Mouse (Mus musculus) forebrain, postnatal 0 days (tissue): ENCODE measurements around the gene Olfr980. TPM values are rescaled to one million over a fixed set of nuclear protein-coding genes. Genes with fewer than 3 reads are reported as not detected.
"Not testable (repeated sequence)": the region's sequence is repeated elsewhere in the genome, so short reads cannot be mapped to it uniquely, and the experiment has no call there.

Experiments used
- ATAC-seq: fragments of 200-750 bp; cut with Nextera tagmentation; 2 replicates; pipeline ENCODE4 v1.8.0; 2017; ENCODE audit warnings: mild to moderate bottlenecking, moderate library complexity
- DNase-seq: peaks from one replicate; pipeline ENCODE4 v3.0.0-alpha.2; 2015
- H3K27ac ChIP-seq: fragments of 300-500 bp; sonication (generic); 2 replicates; pipeline ENCODE4 v1.5.1; 2014; ENCODE audit warnings: low read depth, mild to moderate bottlenecking, antibody characterized with exemption, low read length, moderate library complexity, mixed read lengths
- H3K27me3 ChIP-seq: fragments of 300-500 bp; sonication (generic); 2 replicates; pipeline ENCODE4 v1.6.1; 2014; ENCODE audit warnings: mild to moderate bottlenecking, low read length, mixed read lengths; ENCODE audit not compliant: insufficient read depth
- H3K36me3 ChIP-seq: fragments of 300-500 bp; sonication (generic); 2 replicates; pipeline ENCODE4 v1.6.1; 2014; ENCODE audit warnings: mild to moderate bottlenecking, moderate library complexity; ENCODE audit not compliant: insufficient read depth
- H3K4me1 ChIP-seq: fragments of 300-500 bp; sonication (generic); 2 replicates; pipeline ENCODE4 v1.6.1; 2014; ENCODE audit warnings: antibody characterized with exemption; ENCODE audit not compliant: insufficient read depth
- H3K4me2 ChIP-seq: fragments of 300-500 bp; sonication (generic); 2 replicates; pipeline ENCODE4 v1.6.1; 2014; ENCODE audit warnings: low read depth, mild to moderate bottlenecking, moderate library complexity
- H3K4me3 ChIP-seq: fragments of 300-500 bp; sonication (generic); 2 replicates; pipeline ENCODE4 v1.5.1; 2014; ENCODE audit warnings: low read depth, low read length, mixed read lengths
- H3K9ac ChIP-seq: fragments of 300-500 bp; sonication (generic); 2 replicates; pipeline ENCODE4 v1.6.1; 2014; ENCODE audit warnings: mild to moderate bottlenecking
- H3K9me3 ChIP-seq: fragments of 300-500 bp; sonication (generic); 2 replicates; pipeline ENCODE4 v1.6.1; 2016; ENCODE audit warnings: low read length
- CTCF ChIP-seq: sonication (generic); IDR thresholded peaks from 2 replicates; pipeline ENCODE4 v1.5.1; 2016; ENCODE audit warnings: antibody characterized with exemption, control low read depth, low read depth
- WGBS: fragments of 180-500 bp; shearing (Covaris S2); extraction: QIAGEN DNeasy Blood & Tissue Kit; methylation state at CpG from one replicate; pipeline ENCODE4 v1.1.7; 2014; 5-methylcytosine and 5-hydroxymethylcytosine counted together
- polyA plus RNA-seq: library from polyadenylated mRNA; unstranded; fragments of >200 nt; fragmentation: Nextera tagmentation; extraction: Ambion mirVana; gene quantifications from 2 replicates; pipeline ENCODE4 v1.2.1, GENCODE M21; 2015
- total RNA-seq: library from RNA; depleted of rRNA; stranded (reverse); fragments of >200 nt; gene quantifications from 2 replicates; pipeline ENCODE4 v1.2.3, GENCODE M21; 2014; rRNA removed

The Olfr980 gene
- not detected in 2 replicates for total RNA-seq
- polyA plus RNA-seq, result not detected in 2 replicates

DNA sequence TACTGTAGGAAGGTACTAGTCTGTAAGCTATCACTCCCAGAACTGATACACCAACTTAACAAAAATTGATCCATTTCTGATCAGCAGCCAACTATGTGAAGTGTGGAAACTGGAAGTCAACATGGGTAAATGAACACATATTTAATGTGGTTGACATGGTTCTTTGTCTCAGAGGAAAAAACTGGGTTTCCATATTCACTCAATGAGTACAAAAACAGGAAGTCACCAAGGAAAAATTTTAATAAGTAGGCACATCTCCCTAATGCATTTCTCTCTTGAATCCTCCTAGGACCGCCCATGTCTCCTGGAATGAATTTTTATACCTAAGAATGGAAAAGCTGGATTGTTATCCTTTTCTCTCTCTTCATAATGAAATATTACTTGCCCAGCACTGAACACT, at the start of gene Olfr980:
TSS of gene Olfr980 (minus strand) at position 101 of the 400 bp plus-strand sequence.
- Histone ChIP-seq H3K4me3 (no peak within 1 kb of the TSS), H3K9me3 (no peaks in the 10 kb centered on the region), H3K4me2 (no peak within 1 kb of the TSS), H3K36me3 (no peaks in the 10 kb centered on the region), H3K27ac (no peak within 1 kb of the TSS), H3K27me3 (no peaks in the 10 kb centered on the region), H3K9ac (no peak within 1 kb of the TSS), H3K4me1 (no peaks in the 10 kb centered on the region)
- no peak for TF ChIP-seq CTCF
- no peak for DNase-seq
- ATAC-seq, result no peak
- 80% methylated on average over 1 of the region's 1 CpGs for WGBS

GRCm38 (mm10) chr9:40050138-40050537, 40.8 kb upstream of the Olfr980 start:
- WGBS, result 94% methylated on average over 19 of the region's 19 CpGs
- Histone ChIP-seq H3K27ac (no peak overlapping the region), H3K36me3 (no peaks in the 10 kb centered on the region), H3K9ac (no peak overlapping the region), H3K27me3 (no peaks in the 10 kb centered on the region), H3K9me3 (no peaks in the 10 kb centered on the region), H3K4me3 (no peak overlapping the region), H3K4me1 (no peaks in the 10 kb centered on the region), H3K4me2 (no peak overlapping the region)
- DNase-seq, result no peak
- ATAC-seq, result no peak
- no peak for TF ChIP-seq CTCF

DNA sequence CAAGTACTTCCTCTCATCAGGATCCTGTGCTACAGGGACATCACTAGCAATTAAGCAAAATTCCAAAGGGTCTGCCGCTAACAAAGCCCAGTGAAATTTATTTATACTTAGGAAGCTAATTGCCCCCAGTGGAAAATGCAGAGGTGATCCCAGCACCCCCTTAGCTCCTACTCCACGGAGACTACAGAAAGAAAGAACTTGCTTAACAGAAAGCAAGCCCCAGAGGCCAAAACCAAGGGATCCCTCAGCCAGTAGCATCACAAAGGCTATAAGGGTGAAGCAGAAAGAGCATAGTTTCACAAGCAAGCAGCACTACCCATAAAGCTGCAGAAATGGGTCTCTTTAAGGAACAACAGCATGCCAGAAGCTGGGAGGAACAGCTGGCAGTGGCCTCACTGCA, 11.8 kb upstream of the Olfr980 start, which contains the start of gene Olfr981:
TSS of gene Olfr981 (plus strand) at position 301 of the 400 bp plus-strand sequence.
- Histone ChIP-seq H3K27ac (no peak within 1 kb of the TSS), H3K4me3 (no peak within 1 kb of the TSS), H3K36me3 (no peaks in the 10 kb centered on the region), H3K9me3 (no peaks in the 10 kb centered on the region), H3K27me3 (no peaks in the 10 kb centered on the region), H3K4me2 (no peak within 1 kb of the TSS), H3K9ac (no peak within 1 kb of the TSS), H3K4me1 (no peaks in the 10 kb centered on the region)
- WGBS, result 45% methylated on average over 2 of the region's 2 CpGs
- DNase-seq (no peak), ATAC-seq (no peak)
- no peak for TF ChIP-seq CTCF

DNA sequence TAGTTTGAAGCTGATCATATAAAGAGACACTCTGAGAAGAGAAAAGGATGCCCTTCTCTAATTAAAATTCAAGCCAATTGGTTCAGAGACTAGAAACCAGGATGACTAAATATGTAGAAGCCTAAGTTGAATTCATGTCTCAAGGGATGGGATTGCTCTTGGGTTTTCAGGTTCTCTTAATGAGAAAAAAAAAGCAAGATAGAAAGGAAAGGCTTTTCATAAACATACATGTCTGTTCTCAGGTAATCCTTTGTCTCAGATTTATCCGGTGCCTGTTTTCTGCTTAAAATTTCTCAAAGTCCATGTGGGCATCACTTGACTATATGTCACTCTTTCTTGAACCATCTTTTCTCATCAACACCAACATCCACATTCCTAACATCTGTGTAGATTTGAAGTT, 6.0 kb downstream of the Olfr980 start, which contains the start of gene Olfr979:
TSS of gene Olfr979 (minus strand) at position 101 of the 400 bp plus-strand sequence.
- Histone ChIP-seq H3K4me3 (no peak within 1 kb of the TSS), H3K36me3 (no peaks in the 10 kb centered on the region), H3K27me3 (no peaks in the 10 kb centered on the region), H3K9ac (no peak within 1 kb of the TSS), H3K4me2 (no peak within 1 kb of the TSS), H3K9me3 (no peaks in the 10 kb centered on the region), H3K4me1 (no peaks in the 10 kb centered on the region), H3K27ac (no peak within 1 kb of the TSS)
- TF ChIP-seq CTCF, result no peak
- no peak for DNase-seq
- ATAC-seq, result no peak
- 100% methylated on average over 1 of the region's 1 CpGs for WGBS

GRCm38 (mm10) chr9:39991813-39992212, 17.6 kb downstream of the Olfr980 start, which contains the start of gene Olfr978:
TSS of gene Olfr978 (plus strand) at chr9:39992113.
- ATAC-seq, result no peak
- no peak within 1 kb of the TSS for H3K27ac ChIP-seq
- no peak for DNase-seq
- 90% methylated on average over 2 of the region's 2 CpGs for WGBS
- TF ChIP-seq CTCF, result no peak
- no peak within 1 kb of the TSS for H3K4me3 ChIP-seq
- no peaks in the 10 kb centered on the region for H3K36me3 ChIP-seq
- no peak within 1 kb of the TSS for H3K4me2 ChIP-seq
- no peaks in the 10 kb centered on the region for H3K4me1 ChIP-seq
- no peak within 1 kb of the TSS for H3K9ac ChIP-seq
- no peaks in the 10 kb centered on the region for H3K9me3 ChIP-seq
- H3K27me3 ChIP-seq, result no peaks in the 10 kb centered on the region

DNA sequence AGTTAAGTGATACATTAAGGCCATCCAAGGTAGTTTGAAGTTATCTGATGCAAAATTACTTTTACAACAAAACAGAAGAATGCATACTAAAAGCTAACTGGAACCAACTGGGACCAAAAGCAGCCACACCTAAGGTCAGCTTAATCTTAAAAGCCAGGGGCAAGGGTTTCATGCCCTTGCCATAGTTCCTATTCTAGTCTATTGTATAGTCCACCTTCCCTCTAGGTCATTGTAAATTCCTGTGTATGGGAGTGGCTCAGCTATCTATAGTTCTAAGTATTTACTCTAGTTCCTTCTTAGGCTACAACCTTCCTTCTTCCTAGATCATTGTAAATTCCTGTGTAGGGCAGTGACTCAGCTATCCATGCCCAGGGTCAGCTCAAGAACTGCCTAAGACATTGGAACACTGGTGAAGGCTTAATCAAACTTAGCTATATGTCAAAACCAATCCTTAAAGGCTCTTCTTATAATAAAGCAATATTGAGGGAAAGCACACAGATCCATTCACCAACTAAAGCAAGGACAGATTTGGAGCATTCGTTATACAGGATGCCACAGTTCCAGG, 32.7 kb downstream of the Olfr980 start:
- not testable (repeated sequence) for H3K27me3 ChIP-seq, H3K4me3 ChIP-seq, DNase-seq, ATAC-seq, H3K4me2 ChIP-seq, H3K27ac ChIP-seq, H3K9ac ChIP-seq, H3K9me3 ChIP-seq, H3K36me3 ChIP-seq, H3K4me1 ChIP-seq
- WGBS, result 75% methylated on average over 1 of the region's 1 CpGs

DNA sequence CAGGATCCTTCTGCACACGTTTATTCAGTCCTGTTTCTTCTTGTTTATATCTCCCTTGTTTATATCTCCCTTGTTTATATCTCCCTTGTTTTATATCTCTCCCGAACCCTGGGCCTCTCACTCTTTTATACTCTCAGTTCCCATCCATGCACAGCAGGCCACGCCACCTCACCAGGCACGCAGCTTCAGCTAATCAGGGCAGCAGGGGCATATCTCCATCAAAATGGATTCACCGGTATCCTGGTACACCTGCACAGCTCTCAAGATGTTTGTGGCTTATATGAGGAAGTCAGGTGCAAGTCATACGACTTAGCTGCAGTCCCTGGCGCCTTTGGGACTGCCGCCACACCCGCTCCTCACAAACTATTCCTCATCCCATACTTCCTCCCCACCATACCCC, 48.3 kb downstream of the Olfr980 start, which contains the start of gene Olfr976:
TSS of gene Olfr976 (minus strand) at position 101 of the 400 bp plus-strand sequence.
- WGBS, result 88% methylated on average over 7 of the region's 9 CpGs

More for the DNA sequence above, 48.3 kb downstream of the Olfr980 start, which contains the start of gene Olfr976:
- H3K4me1 ChIP-seq, H3K36me3 ChIP-seq, H3K27me3 ChIP-seq, H3K4me3 ChIP-seq, H3K4me2 ChIP-seq, ATAC-seq, H3K9me3 ChIP-seq, H3K27ac ChIP-seq, DNase-seq, H3K9ac ChIP-seq: not testable (repeated sequence)

Other genes starting within 250 kb of the Olfr980 start
- not detected in 2 replicates for gene Olfr968, start 226.3 kb downstream of the Olfr980 start, total RNA-seq
- gene Olfr968, start 226.3 kb downstream of the Olfr980 start, polyA plus RNA-seq, result not detected in 2 replicates
- not detected in 2 replicates for gene Olfr969, start 218.6 kb downstream of the Olfr980 start, total RNA-seq
- not detected in 2 replicates for gene Olfr969, start 218.6 kb downstream of the Olfr980 start, polyA plus RNA-seq
- not detected in 2 replicates for gene Olfr970, start 200.7 kb downstream of the Olfr980 start, total RNA-seq
- not detected in 2 replicates for gene Olfr970, start 200.7 kb downstream of the Olfr980 start, polyA plus RNA-seq
- gene Olfr971, start 172.7 kb downstream of the Olfr980 start, total RNA-seq, result not detected in 2 replicates
- gene Olfr971, start 172.7 kb downstream of the Olfr980 start, polyA plus RNA-seq, result not detected in 2 replicates
- not detected in 2 replicates for gene Olfr972, start 143.2 kb downstream of the Olfr980 start, total RNA-seq
- gene Olfr972, start 143.2 kb downstream of the Olfr980 start, polyA plus RNA-seq, result not detected in 2 replicates
- gene Olfr229, start 102.2 kb downstream of the Olfr980 start, total RNA-seq, result not detected in 2 replicates
- not detected in 2 replicates for gene Olfr229, start 102.2 kb downstream of the Olfr980 start, polyA plus RNA-seq
- gene Olfr974, start 72.1 kb downstream of the Olfr980 start, total RNA-seq, result not detected in 2 replicates
- not detected in 2 replicates for gene Olfr974, start 72.1 kb downstream of the Olfr980 start, polyA plus RNA-seq
- gene Olfr975, start 57.5 kb downstream of the Olfr980 start, total RNA-seq, result 0.15 TPM in 1 of 2 replicates, not detected in the other
- gene Olfr975, start 57.5 kb downstream of the Olfr980 start, polyA plus RNA-seq, result not detected in 2 replicates
- gene Olfr976, start 48.4 kb downstream of the Olfr980 start, total RNA-seq, result not detected in 2 replicates
- gene Olfr976, start 48.4 kb downstream of the Olfr980 start, polyA plus RNA-seq, result not detected in 2 replicates
- gene Olfr978, start 17.5 kb downstream of the Olfr980 start, total RNA-seq, result not detected in 2 replicates
- not detected in 2 replicates for gene Olfr978, start 17.5 kb downstream of the Olfr980 start, polyA plus RNA-seq
- gene Olfr979, start 6.1 kb downstream of the Olfr980 start, total RNA-seq, result not detected in 2 replicates
- not detected in 2 replicates for gene Olfr979, start 6.1 kb downstream of the Olfr980 start, polyA plus RNA-seq
- not detected in 2 replicates for gene Olfr981, start 11.9 kb upstream of the Olfr980 start, total RNA-seq
- gene Olfr981, start 11.9 kb upstream of the Olfr980 start, polyA plus RNA-seq, result not detected in 2 replicates
- gene Olfr982, start 64.2 kb upstream of the Olfr980 start, total RNA-seq, result not detected in 2 replicates
- not detected in 2 replicates for gene Olfr982, start 64.2 kb upstream of the Olfr980 start, polyA plus RNA-seq
- not detected in 2 replicates for gene Olfr983, start 84.0 kb upstream of the Olfr980 start, total RNA-seq
- not detected in 2 replicates for gene Olfr983, start 84.0 kb upstream of the Olfr980 start, polyA plus RNA-seq
- not detected in 2 replicates for gene Olfr984, start 104.6 kb upstream of the Olfr980 start, total RNA-seq
- not detected in 2 replicates for gene Olfr984, start 104.6 kb upstream of the Olfr980 start, polyA plus RNA-seq
- gene Olfr985, start 120.6 kb upstream of the Olfr980 start, total RNA-seq, result not detected in 2 replicates
- not detected in 2 replicates for gene Olfr985, start 120.6 kb upstream of the Olfr980 start, polyA plus RNA-seq
- not detected in 2 replicates for gene Tmem225, start 138.5 kb upstream of the Olfr980 start, total RNA-seq
- not detected in 2 replicates for gene Tmem225, start 138.5 kb upstream of the Olfr980 start, polyA plus RNA-seq
- not detected in 2 replicates for gene Olfr986, start 171.3 kb upstream of the Olfr980 start, total RNA-seq
- gene Olfr986, start 171.3 kb upstream of the Olfr980 start, polyA plus RNA-seq, result not detected in 2 replicates
- gene Zfp202, start 182.7 kb upstream of the Olfr980 start, total RNA-seq, result 9.3 and 9.8 TPM in 2 replicates
- 3.7 and 6.6 TPM in 2 replicates for gene Zfp202, start 182.7 kb upstream of the Olfr980 start, polyA plus RNA-seq